Mouse (Mus musculus) thymus, postnatal 0 days (tissue): ENCODE results near the gene Lipo2. TPM values are rescaled to one million over a fixed set of nuclear protein-coding genes. Genes with fewer than 3 reads are reported as not detected.
"Not testable (repeated sequence)": the region's sequence is repeated elsewhere in the genome, so short reads cannot be mapped to it uniquely, and the experiment has no call there.

ENCODE experiments used
- DNase-seq: peaks from one replicate; pipeline ENCODE4 v3.0.0-alpha.2; 2015; ENCODE audit warnings: low spot score
- polyA plus RNA-seq: library from polyadenylated mRNA; unstranded; fragments of >200 nt; fragmentation: Nextera tagmentation; extraction: Ambion mirVana; gene quantifications from 2 replicates; pipeline ENCODE4 v1.2.1, GENCODE M21; 2015

Lipo2 gene
- polyA plus RNA-seq: 0.13 and 0.22 TPM in 2 replicates

- not testable (repeated sequence) for DNase-seq
Measured at GRCm38 (mm10) chr19:33751259-33751658, at the start of gene Lipo2. Gene Lipo2 (minus strand): TSS chr19:33751359.

GRCm38 (mm10) chr19:33787359-33787758 lies 36.2 kb upstream of the Lipo2 start, which contains the start of gene Lipo1:
Gene Lipo1 (minus strand): TSS chr19:33787459.
- not testable (repeated sequence) for DNase-seq

GRCm38 (mm10) chr19:33786576-33787277 lies 35.6 kb upstream of the Lipo2 start:
- DNase-seq: no peak

GRCm38 (mm10) chr19:33761287-33762086 lies 10.3 kb upstream of the Lipo2 start, which contains the start of gene Lipo3:
Gene Lipo3 (minus strand): TSS chr19:33761951.
- DNase-seq: not testable (repeated sequence)

Other genes starting within 250 kb of the Lipo2 start
- gene Lipo4, start 233.6 kb downstream of the Lipo2 start, polyA plus RNA-seq: not detected in 2 replicates
- not detected in 2 replicates for gene Gm8978, start 126.1 kb downstream of the Lipo2 start, polyA plus RNA-seq
- gene Lipo3, start 10.6 kb upstream of the Lipo2 start, polyA plus RNA-seq: 16.5 TPM in 2 replicates
- gene Lipo1, start 36.1 kb upstream of the Lipo2 start, polyA plus RNA-seq: not detected in 2 replicates
- gene Lipf, start 209.8 kb upstream of the Lipo2 start, polyA plus RNA-seq: 0.09 and 0.14 TPM in 2 replicates